Mouse (Mus musculus): ENCODE results near the gene Cfap57.

Cfap57 gene

GRCm38 (mm10) chr4:118620279-118620966 lies at the start of gene Cfap57, which contains the start of gene Ebna1bp2:
Gene Cfap57 (minus strand): TSS chr4:118620777.
Gene Ebna1bp2 (plus strand): TSS chr4:118620799.
- peak; percentile 86 for DNase-seq

DNA sequence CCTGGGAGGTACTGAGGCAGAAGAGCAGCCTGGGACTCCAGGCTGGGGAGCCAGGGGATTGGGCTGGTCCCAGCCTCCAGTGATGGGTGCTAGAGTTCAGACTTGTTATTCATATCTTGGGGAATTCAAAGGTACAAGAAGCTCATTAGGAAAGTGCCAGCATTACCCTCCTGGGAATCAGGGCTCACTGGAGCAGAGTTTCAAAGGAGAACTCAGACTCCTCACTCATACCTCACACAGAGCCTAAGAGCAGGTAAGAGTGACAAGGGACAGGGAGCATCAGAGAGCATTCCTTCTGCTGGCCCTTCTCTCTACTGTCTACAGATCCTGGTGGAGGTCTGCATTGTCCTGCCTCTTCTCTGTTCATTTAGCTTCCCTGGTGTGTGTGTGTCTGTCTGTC lies 38.1 kb upstream of the Cfap57 start, which contains the start of gene Olfr62:
Gene Olfr62, plus strand, starts transcription at position 301 of the 400 bp plus-strand sequence.
- DNase-seq: no peak

- peak; percentile 66 for DNase-seq
These were observed 24.7 kb upstream of the Cfap57 start for GRCm38 (mm10) chr4:118645234-118645633.

GRCm38 (mm10) chr4:118642346-118643190 lies 22.0 kb upstream of the Cfap57 start:
- no peak for DNase-seq

DNA sequence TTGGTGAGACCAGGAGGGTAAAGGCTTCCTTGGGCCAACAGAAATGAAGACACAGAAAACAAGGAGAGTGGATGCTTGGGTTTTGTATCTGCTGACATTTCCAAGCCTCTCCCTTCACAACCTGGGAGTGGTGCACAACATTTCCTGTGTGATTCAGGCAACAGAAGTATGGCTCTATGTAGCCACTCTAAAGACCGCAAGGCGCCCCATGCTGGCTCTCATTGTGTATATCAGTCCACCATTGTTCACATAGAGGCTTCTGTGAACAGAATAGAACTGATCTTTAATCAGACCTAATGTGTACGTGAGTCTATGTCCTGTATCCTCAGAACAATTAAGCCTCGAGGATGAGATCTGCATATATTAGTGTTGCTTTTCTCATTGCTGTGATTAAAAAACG lies 9.7 kb upstream of the Cfap57 start:
- DNase-seq: no peak

- DNase-seq: peak; percentile 22
These were observed 1.2 kb upstream of the Cfap57 start for GRCm38 (mm10) chr4:118621781-118622180.

- no peak for DNase-seq
These were observed 367 bp upstream of the Cfap57 start for GRCm38 (mm10) chr4:118620967-118621320.

DNA sequence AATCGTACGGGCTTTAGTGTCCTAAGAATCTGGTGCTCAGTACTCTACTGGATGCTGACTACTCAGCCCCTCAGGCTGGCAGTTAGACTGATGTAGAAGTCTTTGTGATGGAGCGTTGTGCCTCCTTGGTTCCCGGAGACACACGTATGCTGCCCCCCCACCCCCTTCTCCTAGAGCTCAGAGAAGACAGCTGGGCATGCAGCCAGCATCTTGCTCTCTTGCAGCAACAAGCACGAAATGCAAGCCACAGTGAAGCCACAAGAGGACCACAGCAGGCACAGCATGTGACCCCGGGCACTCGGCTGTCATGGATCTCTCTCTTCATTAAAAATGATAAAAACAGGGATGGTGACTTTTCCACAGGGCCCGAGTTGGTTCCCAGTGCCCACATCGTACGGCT lies 5.2 kb downstream of the Cfap57 start:
- DNase-seq: no peak

- DNase-seq: peak; percentile 46
These were observed 8.0 kb downstream of the Cfap57 start for GRCm38 (mm10) chr4:118612619-118613018.

DNA sequence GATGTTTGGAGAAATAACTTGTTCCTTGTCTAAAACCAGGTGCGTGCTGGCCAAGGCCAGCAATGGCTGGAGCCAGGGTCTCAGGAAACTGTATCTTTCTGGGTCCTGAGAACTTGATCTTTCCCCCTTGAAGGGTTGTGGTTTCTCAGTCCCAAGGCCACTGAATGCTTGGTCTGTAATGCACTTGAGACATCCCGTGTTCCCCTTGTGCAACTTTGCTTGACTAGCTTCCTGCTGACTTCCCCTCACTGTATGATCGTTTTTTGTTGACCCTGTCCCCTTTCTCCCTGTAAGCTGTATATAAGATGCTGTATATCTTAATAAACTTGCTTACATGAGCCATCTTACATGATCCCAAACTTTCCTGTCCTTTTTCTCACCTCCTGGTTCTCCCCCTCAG lies 10.7 kb downstream of the Cfap57 start:
- DNase-seq: no peak

- DNase-seq: no peak
These were observed 16.5 kb downstream of the Cfap57 start for GRCm38 (mm10) chr4:118604065-118604464.

- DNase-seq: no peak
These were observed 30.8 kb downstream of the Cfap57 start for GRCm38 (mm10) chr4:118589733-118590130.

DNA sequence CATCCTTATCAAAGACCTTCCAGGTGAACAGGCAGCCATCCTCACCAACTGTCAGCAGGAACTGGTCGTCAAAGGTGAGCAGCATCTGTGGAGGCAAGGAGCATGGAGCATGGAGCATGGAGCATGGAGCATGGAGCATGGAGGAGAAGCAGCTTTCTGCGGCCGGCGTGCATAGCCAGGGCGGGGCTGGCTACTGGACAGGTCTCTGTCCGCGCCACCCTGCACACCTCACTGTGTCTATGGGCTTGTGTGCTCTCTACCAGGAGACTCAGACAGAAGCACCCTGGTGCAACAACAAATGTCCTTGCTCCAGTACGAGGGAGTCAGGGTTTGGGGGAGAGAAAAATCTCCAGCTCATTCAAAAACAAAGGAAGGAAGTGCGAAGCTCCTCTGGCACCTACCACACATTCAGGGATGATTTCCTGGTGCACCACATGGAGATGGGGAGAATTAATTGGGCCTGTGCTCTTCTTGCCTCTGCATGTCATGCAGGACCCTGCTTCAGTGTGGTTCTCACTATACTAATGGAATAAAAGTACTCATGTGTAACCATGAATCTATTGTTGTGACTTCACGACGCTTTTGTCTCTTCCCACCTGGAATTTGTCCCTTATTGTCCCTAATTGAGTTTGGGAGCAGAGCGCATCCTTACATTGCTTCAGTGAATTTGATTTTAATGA lies 31.4 kb downstream of the Cfap57 start:
- DNase-seq: no peak

- DNase-seq: no peak
These were observed 37.9 kb downstream of the Cfap57 start for GRCm38 (mm10) chr4:118582629-118583028.

DNA sequence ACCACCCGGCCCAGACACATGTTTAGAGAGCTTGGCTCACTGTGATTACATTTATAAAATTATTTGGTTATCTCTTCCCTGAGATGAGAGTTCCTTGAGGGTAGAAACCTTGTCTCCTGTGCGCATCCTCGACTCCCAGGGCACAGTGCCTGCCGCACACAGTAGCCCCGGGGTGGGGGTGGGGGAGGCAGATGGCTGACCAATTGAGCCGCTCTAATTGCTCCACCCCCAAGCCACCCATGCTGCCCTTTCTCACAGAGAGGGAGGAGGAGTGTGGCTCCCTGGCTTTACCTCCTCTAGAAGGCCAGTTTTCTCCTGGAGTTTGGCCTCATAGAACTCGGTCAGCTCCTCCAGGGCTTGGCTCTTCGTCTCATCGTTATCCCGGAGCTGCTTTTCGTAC lies 39.1 kb downstream of the Cfap57 start:
- DNase-seq: no peak

DNA sequence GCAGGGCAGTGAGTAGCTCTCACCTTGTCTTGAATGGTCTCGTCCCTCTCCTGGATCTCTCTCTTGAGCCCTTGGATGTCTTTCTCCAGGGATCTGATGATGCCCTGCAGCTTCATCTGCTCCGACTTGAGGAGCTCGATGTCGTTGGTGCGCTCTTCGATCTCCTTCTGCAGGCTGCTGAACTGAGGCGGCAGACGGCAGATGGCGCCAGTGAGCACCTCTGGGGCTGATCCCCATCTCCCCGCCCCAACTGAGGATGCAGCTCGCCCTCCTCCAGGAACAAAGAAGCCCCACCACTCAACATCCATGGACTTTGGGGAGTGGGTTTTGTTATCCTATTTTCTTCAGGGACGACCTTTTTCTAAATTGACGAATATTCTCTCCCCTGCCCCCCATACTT lies 41.3 kb downstream of the Cfap57 start:
- DNase-seq: peak; percentile 51

DNA sequence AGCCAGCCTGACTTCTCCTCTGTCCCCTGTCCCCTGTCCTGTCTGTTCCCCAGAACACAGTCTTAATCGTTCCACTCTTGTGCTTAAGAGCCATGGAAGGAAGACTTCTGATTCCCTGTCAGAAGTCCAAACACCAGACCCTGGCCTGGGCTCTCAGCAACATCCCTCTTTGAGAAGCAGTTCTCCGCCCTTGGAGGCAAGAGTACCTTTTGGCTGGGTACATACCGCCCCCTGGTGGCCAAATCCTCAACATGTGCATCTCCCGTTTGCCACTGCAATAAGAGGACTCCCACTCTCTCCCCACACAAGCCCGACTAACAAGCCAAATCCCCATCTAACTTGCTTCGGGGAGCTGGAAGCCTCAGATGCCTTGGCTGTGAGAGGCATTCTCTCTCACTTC lies 44.5 kb downstream of the Cfap57 start:
- peak; percentile 88 for DNase-seq

- no peak for DNase-seq
These were observed 49.1 kb downstream of the Cfap57 start for GRCm38 (mm10) chr4:118571441-118571840.

- peak; percentile 72 for DNase-seq
These were observed 51.3 kb downstream of the Cfap57 start for GRCm38 (mm10) chr4:118569320-118569719.

DNA sequence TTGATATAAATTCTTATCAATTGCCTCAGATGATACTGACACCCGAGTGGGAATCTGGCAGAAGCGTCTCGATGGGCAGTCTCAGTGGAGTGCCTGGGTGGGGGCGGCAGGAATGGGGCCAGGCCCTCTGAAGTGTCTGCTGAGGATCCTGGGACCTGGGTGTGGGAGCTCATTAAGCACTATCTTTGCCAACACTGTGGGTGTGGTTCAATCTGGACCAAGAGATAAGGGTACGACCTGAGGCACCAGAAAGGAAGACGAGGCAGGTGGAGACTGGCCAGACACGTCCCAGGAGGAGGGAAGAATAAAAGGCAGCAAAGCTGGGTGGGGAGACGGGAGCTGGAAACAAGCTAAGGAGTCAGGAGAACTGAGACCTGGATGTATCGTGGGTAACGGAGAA lies 51.9 kb downstream of the Cfap57 start:
- peak; percentile 86 for DNase-seq

DNA sequence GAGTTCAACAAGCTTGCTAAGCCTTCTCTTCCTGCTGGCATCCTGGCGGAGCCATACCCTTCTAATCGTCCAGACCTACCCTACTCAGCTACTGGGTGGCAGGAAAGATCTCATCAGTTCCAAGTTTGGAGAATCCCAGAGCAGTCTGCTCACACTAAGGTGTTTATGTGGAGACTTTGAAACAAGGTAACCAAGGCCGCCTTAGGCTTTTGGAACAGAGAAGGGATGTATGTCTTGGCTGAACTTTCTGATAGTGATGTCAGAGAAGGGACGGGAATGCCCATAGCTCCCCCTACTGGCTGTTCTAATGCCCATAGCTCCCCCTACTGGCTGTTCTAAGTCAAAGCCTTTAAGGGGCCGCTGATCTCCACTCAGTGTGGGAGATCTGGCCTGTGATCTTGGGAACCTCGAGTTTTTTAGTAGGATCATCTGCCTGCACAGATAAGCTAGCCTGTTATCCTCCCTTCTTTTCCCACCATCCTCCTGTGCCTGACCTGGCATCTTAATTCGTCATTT lies 54.4 kb downstream of the Cfap57 start:
- peak; percentile 56 for DNase-seq

DNA sequence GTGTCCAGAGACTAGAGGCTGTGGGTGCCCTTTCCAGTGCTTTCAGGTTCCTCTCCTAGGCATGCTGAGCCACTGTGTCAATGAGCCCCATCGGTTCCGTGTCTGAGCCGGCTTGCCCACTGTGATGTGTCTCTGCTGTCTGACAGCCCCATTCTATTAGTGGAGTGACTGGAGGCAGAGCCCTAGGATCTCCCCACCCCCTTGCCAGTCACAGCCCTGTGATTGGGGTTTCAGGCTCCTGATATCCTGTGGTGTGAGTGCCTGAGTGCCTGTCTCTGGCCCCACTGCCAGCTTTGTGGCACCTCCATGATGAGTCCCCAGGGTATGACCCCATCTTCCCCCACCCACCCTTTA lies 55.7 kb downstream of the Cfap57 start:
- no peak for DNase-seq

Measured in liver (tissue).